Mouse (Mus musculus) CH12F3 (cell line): ENCODE data around the gene Tspan17.
"Not testable (repeated sequence)": the region's sequence is repeated elsewhere in the genome, so short reads cannot be mapped to it uniquely, and the experiment has no call there.

ENCODE experiments used
- in situ Hi-C: fragments of 300-500 bp; cut with MboI; formaldehyde crosslinking; loops from 2 replicates; pipeline ENCODE4 v1.14.3; 2020; ENCODE audit warnings: low sequenced_read_pairs

Tspan17 gene

DNA sequence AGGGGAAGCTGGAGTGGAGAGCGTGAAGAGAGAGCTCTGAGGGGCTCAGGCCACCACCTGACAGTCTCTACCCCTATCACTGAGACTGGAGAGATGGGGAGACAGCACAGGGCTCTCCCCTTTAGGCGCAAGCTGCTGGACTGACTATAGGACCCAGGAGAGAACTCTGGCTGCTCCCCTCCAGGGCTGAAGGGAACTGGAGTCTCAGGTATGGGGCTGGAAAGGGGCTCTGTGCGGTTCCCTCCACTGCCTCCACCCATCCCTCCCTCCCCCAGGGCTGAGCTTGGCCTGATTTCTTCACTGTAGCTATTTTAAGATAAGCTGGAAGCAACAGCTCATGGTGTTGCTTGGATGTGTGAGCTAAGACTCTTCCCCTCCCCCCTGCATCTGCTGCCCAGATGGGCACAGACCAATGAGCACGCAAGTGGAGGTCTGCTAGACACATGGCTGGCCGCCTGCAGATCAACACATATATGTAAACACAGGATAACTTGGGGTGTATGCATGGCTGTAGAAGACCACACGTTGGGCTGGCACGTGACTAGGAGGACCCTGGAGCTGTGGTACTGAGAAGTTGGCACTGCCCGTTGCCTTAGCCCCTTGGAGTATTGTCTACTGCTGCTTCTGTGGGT, 28.9 kb upstream of the Tspan17 start:
- in situ Hi-C loops, result no loop called here

DNA sequence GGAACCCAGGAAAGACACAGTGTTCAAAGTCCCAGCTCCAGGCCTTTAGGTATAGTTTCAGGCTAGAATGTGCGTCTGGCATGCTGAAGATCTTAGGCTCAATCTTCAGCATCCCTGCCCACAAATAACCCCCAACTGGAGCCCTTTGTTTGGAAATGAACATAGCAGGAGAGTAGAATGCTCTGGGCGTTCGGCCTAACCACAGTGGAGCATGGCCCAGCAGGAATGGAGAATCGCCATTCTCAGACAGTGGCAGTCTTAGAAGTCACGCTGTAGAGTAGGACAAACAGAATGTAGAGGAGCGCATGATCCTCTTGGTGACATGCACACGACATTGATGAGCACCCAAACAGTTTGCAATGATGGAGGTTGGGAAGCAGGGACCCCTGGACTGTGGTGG, 28.3 kb upstream of the Tspan17 start:
- in situ Hi-C loops, result no loop called here

DNA sequence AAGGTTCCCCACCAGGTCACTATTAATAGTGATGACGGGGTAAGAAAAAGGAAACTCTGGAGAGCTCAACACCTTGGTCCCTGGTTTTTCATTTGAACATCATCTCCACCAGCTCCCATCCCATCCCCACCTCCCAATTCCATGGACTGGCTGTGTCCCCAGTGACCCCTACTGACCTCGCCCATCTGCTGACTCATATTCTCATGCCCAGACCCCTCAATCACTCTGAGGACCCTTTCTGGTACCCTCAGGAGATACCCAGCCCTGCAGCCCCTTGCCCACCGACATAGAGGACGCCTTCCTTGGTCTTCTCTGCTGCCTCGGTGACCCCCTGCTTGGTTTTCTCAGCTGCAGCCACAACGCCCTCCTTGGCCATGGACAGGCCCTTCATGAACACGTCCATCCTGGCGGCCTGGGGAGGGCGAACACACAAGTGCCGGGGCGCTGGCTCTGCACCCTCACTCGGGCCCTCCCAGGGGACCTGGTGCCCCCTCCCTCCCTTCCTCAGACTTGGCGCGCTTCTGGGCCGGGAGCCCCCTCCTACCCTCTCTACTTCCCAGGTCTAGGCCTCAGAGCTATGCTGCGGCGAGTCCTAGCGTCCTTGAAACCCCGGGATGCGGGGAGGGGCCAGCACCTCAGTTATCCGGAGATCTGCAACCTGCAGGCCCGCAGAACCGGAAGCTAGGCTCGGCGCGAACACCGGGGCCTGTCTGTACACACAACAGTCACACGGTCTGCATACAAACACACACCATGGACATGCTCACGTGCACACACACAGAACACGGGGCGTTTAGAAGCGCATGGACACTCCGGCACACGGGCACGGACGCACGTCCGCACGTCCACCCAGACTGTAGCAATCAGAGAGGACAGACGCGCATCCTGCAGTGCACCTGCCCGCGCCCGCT, 23.6 kb upstream of the Tspan17 start:
- in situ Hi-C loops, result no loop called here

DNA sequence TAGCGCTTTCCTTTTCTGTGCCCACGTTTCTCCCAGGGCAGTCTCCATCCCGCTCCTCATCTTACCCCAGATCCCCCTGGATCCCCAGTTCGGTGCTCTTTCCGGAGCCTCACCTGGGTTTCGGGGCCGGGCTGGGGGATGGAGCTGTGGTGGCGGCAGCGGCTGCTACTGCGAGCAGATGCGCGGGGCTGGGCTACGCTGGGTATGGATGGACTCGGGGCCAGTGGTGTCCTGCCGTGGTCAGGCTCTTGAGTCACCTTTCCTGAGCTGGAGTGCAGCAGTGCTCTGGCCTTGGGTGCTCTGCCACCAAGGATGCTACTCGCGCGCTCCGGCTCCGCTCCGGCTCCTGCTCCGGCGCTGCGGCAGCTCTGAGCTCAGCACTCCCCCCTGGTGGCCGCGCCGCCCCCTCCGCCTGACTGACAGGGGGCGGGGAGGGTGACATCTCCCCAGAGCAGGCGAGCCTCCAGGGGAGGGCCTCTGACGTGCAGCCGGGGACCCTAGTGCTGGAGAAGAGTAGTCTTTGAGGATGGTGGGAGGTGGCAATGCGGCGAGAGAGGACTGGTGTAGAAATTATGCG, 22.9 kb upstream of the Tspan17 start, which contains the start of gene Sncb:
Sncb (minus strand) TSS at position 404 of the 577 bp plus-strand sequence.
- in situ Hi-C loops, result no loop called here

DNA sequence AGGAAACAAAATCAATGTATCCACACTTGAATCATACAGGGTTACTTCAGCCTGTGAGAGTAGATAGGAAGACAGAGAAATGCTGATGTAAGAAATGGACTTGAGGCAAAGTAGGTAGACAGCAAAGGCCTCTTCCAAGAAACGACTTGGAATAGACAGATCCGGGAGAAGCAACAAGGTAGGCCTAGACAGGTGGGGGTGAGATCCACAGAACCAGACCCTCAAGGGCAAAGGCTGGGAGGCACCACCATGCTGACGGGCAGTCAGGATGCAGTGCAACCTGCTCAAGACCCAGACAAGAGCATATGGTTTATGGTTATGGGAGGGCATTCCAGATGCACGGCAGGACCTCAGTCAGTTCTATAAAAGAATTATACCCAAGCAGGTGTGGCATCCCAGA, 22.2 kb upstream of the Tspan17 start:
- in situ Hi-C loops, result no loop called here

DNA sequence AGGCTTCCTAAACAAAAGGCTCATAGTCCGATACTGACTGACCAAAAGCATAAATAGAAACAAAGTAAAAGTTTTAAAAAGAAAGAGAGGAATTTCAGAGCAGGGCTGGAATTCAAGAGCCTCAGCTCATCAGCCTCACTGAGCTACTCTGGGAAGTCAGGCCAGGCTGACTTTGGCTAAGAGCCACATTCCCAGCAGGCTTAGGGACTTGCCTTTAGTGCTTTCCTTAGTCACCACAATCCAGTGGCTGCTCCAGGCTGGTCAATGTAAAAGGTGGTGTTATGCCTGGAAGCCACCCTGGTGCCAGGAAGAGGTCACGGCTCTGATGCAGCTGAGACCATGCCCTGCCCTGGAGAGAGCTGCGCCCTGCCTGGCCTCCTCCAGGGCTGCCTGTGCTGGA, 8.6 kb upstream of the Tspan17 start:
- in situ Hi-C loops, result loop anchor here (5.0 kb wide), 1 partner anchor 58 kb away; no protein-coding TSS in a partner anchor

DNA sequence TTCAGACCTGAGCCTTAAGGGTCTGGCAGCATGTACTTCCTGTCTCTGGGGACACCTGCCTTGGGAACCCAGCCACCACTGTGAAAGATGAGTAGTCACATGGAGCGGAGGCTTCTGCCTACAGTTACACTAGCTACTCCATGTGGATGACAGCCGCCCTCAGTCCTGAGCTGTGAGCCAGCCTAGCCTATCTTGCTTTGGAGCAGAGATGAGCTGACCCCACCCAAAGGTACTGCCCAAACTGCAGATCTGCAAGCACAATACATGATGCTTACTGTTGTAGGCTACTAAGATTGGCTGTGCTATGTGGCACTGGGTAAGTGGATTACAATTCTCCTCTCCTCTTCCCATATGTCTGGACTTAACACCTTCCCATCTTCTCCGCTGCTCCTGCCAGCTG, 8.1 kb upstream of the Tspan17 start:
- in situ Hi-C loops, result loop anchor here (5.0 kb wide), 1 partner anchor 59 kb away; no protein-coding TSS in a partner anchor

DNA sequence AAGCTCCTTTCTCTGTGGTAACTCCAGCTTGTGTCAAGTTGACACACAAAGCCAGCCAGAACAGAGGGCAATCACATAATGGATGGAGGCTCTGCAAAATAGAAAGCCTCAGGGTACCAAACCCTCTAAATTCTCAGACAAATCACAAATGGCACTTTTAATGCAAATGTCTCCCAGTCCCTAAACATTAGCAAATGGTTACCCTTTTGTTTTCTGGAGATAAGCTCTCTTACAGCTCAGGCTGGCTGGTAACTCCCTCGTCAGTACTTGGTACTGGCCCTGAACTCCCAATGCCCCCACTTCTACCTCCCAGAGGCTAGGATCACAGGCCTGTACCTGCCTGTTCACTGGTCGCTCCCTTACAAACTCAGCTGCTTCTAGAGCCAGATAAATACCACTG, 5.9 kb upstream of the Tspan17 start:
- in situ Hi-C loops, result loop anchor here (5.0 kb wide), 1 partner anchor 61 kb away; no protein-coding TSS in a partner anchor

DNA sequence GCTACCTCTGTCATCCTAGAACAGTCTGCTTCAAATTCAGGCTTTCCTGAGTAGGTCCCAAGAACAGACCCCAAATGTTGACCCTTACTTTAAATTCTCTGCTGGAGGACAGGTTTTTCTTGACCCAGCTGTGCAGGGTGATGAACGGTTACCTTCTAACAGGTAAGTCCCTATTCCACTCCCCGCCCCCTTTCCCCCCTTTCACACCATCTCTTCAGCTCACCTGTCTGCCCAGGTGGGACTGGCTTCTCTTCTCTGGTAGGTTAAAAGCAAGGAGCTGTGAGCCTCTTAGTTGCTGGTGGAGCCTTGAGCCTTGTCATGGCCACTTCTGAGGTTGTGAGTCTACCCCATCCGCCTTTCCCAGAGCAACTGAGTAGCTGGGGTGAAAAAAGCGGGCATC, 5.5 kb upstream of the Tspan17 start, which contains the start of gene Eif4e1b:
Eif4e1b (plus strand) TSS at position 301 of the 400 bp plus-strand sequence.
- in situ Hi-C loops, result loop anchor here (5.0 kb wide), 1 partner anchor 61 kb away; no protein-coding TSS in a partner anchor

DNA sequence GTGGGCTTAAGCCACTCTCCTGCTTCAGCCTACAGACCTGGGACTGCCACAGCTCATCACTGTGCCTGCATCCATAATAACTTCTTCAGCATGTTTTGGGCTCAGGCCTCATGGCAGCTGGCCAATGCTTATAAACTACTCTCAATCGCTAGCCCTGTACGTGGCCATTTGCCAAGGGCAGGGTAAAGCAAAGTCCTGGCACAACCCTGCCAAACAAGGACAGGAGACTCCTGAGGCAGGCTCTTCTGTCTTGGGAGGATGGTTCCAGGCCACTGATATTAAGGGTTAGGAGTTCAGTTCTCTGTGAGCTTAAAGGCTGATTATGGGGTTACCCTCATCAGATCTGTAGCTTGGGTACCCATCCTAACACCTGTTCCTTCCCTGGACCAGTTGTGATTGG, 1.6 kb upstream of the Tspan17 start:
- in situ Hi-C loops, result not testable (repeated sequence)

DNA sequence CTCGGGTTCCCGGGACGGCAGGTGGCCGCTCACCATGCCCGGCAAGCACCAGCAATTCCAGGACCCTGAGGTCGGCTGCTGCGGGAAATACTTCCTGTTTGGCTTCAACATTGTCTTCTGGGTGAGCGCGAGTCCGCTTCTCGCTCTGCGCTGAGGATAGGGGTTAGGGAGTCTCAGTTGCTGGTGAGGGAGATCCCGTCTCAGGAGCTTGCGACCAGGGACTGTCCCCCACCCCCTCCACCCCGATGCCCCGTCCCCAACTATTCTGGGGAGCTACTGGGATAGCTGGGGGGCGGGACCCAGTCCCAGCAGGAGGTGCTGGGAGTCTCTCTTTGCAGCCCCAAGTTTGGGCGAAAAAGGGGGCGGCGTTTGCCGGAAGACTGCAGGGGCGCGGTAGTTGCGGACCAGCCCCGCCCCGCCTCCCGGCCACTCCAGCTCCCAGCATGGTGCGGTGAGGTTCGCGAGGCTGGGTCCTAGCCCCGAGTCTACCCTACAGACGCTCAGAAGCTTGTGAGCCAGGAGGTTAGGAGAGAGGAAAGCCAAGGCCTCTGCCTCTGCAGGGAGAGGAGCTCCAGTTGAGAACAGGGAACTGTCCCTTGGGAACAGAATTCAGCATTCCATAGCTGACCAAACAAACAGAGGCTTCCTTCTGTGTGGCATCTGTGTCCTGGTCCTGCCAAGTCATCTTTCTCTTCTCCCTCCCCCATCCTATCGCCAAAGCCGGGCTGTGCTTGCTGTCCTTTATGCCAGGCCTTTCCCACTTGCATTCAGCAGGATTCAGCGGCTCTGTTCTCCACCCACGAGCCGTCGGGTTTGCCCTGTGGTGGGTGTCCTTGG, 602 bp downstream of the Tspan17 start:
- in situ Hi-C loops, result loop anchor here (10.0 kb wide), 2 partner anchors 175 to 385 kb away; no protein-coding TSS in a partner anchor

DNA sequence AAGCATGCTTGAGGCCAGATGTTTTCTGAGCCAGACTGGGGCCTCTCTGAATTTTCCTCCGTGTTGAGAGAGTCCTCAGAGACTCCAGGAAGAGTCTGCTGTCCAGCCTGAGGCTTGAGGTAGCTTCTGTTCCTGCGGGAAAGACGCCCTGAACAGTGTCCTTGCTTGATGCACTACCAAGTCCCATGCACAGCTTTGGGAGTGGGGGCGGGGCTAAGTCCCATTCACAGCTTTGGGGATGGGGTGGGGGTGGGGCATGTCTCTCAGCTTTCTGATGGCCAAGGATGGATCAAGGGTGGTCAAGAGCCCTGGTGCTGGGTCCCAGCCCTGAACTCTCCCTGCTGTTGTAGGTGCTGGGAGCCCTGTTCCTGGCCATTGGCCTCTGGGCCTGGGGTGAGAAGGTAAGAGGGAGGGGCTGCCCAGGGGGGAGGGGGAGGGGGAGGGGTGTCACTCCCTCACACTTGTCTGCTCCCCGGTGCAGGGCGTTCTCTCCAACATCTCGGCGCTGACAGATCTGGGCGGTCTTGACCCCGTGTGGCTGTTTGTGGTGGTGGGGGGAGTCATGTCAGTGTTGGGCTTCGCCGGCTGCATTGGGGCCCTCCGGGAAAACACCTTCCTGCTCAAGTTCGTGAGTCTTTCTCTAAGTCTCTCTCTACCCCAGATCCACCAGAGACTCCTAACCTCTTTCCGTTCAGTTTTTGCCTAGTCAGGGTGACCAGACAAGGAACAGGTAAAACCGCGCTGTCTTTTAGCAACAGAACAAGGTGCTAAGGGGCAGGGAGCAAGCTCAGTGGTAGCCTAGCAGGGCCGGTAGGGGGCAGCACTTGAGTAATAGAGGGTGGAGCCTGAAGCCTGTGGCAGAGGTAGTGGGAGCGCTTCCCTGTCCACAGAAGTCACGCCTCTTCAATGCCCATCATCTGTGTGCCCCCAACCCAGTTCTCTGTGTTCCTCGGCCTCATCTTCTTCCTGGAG, 3.4 kb downstream of the Tspan17 start:
- in situ Hi-C loops, result loop anchor here (10.0 kb wide), 2 partner anchors 172 to 382 kb away; no protein-coding TSS in a partner anchor

DNA sequence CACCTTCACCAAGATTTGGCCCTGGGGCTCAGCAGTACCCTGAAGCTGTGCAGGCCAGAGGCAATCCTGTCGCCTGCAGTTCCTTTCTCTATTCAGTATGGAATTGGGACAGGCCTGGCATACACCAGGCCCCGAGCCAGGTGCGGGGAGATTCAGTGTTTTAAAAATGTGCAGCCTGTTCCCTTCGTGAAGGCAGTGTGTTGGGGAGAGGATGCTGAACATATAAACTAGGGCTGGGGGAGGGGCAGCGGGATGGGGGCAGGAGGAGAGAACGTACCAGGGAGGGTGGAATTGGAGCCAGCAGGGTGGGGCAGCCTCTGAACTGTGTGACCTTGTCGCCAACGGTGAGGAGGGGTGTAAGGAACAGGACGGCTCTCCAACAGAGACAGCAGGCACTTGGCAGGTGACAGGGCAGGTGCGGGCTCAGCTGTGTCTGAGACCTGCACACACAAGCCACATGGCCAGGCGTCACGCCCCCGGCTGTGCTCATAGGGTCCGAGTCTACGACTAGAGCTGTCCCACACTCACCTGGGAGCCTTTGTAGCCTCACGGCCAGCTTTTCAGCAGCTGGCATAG, 4.9 kb downstream of the Tspan17 start:
- in situ Hi-C loops, result loop anchor here (10.0 kb wide), 2 partner anchors 171 to 381 kb away; no protein-coding TSS in a partner anchor

DNA sequence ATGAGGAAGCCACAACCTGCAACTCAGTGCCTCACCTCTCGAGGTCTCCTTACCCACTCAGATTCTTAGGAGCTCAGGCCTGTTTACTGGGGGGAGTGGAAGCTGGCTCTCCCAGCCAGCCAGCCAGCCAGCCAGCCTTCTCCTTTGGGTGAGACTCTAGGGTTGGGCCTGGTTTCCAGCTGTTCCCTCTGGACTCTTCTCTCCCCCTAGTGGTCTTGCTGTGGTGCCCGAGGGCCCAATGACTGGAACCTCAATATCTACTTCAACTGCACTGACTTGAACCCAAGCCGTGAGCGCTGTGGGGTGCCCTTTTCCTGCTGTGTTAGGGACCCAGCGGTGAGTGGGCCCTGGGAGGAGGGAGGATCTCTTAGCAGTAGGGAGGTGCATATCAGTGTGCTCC, 5.7 kb downstream of the Tspan17 start:
- in situ Hi-C loops, result loop anchor here (10.0 kb wide), 2 partner anchors 170 to 380 kb away; no protein-coding TSS in a partner anchor

DNA sequence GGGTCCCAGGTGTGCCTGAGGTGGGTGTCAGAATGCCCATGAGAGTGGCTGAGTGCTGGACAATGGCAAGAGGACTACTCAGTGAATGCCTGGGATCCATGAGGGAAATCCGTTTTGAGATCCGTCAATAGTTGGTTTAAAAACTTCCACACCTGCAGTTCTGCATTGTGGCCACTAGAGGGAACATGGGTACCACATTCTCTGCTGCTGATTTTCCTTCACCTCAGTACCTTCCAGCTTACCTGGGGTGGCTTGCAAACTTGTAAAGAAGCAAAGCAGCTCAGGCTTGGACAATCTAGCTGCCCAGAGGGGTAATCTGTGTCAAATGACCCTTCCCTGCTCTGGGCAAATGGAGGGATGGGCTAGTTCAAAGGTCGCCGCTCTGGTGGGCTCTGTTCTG, 8.2 kb downstream of the Tspan17 start:
- in situ Hi-C loops, result loop anchor here (10.0 kb wide), 2 partner anchors 167 to 377 kb away; no protein-coding TSS in a partner anchor

DNA sequence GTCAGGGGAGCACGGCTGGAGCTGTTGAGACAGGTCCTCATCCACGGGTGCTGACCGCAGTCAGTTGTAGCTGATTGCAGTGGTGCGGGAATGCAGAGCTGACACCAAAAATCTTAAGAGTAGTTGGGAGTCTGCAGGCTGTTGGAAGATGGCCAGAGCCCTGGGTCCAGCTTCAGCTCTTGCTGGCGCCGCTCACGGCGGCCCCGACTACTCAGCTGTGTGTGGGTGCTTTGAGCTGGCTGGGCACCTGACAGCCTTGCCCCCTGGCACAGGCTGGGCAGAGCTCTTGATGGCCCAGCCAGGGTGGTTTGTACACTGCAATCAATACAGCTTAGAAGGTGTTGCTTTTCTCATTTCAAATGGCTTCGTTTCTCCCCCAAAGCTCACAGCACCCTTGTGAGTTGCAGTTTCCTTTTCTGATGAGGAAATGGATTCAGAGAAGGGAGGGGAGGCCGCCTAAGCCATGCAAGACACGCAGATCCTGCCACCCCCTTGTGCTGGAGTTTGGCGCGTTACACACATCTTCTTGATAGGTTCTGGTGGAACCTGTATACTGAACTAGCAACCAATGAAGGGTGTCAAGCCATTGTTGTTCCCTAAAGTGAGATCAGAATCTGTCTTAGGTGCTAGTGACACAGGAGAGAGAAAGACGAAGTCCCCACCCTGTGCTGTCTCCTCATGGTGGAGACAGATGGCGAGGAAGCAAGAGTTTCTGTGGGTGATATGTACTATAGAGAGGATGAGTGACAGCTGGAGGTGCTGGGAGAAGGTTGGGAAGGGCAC, 8.9 kb downstream of the Tspan17 start:
- in situ Hi-C loops, result loop anchor here (10.0 kb wide), 2 partner anchors 167 to 377 kb away; no protein-coding TSS in a partner anchor

DNA sequence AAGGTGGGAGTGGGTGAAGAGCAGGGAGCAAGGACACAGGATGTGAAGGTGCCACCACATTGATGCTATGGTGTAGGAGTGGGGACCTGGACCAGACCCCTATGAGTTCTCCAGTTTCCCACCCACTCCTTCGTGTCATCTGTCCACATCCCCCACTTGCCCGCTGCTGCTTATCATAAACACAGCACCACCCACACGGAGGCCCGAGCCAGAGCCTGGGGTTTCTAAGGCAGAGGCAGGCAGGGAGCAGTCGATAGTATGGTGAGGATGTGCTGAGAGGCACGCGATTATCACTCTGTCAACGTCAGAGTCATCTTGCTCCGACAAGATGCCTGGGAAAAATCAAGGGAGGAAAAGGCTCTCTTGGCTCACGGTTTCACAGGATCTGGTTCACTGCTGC, 9.6 kb downstream of the Tspan17 start:
- in situ Hi-C loops, result loop anchor here (10.0 kb wide), 2 partner anchors 166 to 376 kb away; no protein-coding TSS in a partner anchor

DNA sequence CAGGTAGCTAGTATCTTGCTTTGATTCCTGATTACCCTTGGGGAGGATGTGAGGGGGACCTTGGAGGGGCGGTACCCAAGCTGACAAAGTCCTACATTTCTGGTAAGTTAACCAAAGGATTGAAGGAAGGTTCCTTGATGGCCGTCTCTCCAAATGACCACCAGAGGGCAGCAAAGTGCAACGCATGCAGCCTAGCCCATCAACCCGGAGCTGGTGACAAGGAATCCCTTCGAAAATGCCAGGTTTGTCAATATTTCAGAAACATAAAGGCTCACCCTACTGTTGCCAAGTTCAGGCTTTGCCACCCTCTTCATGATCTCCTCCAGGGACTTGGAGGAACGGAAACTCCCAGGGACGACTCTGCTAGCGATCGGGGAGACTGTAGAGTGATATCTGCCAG, 10.5 kb downstream of the Tspan17 start:
- in situ Hi-C loops, result loop anchor here (10.0 kb wide), 2 partner anchors 165 to 375 kb away; no protein-coding TSS in a partner anchor
